Mouse (Mus musculus) adrenal gland, adult 8-10 months (tissue): ENCODE results near the gene Ptprj. TPM values are rescaled to one million over a fixed set of nuclear protein-coding genes. Genes with fewer than 3 reads are reported as not detected.

ENCODE experiments used
- DNase-seq: peaks from one replicate; pipeline ENCODE4 v3.0.0; 2022
- total RNA-seq, 4 experiments: library from RNA; stranded (reverse); gene quantifications; 2 replicates each; pipeline ENCODE4 v1.2.4; 2022

Gene Ptprj
- total RNA-seq, 4 experiments from 2014 or later = 13.5 to 33.1 (median 23.3) TPM

- DNase-seq = no peak
These were observed 58.5 kb downstream of the Ptprj start for GRCm38 (mm10) chr2:90521909-90522308.

- DNase-seq = no peak
These were observed 62.2 kb downstream of the Ptprj start for GRCm38 (mm10) chr2:90518296-90518695.

- DNase-seq = no peak
These were observed 65.5 kb downstream of the Ptprj start for GRCm38 (mm10) chr2:90514969-90515368.

- peak; percentile 34 for DNase-seq
These were observed 71.2 kb downstream of the Ptprj start for GRCm38 (mm10) chr2:90509268-90509667.

GRCm38 (mm10) chr2:90506143-90506542, 74.3 kb downstream of the Ptprj start:
- no peak for DNase-seq

- peak; percentile 24 for DNase-seq
These were observed 75.7 kb downstream of the Ptprj start for GRCm38 (mm10) chr2:90504731-90505171.

GRCm38 (mm10) chr2:90503182-90503833, 77.1 kb downstream of the Ptprj start:
- no peak for DNase-seq

GRCm38 (mm10) chr2:90502738-90503137, 77.7 kb downstream of the Ptprj start:
- no peak for DNase-seq

- no peak for DNase-seq
These were observed 78.7 kb downstream of the Ptprj start for GRCm38 (mm10) chr2:90501708-90502107.

- no peak for DNase-seq
These were observed 79.6 kb downstream of the Ptprj start for GRCm38 (mm10) chr2:90500892-90501291.

GRCm38 (mm10) chr2:90499002-90499401, 81.4 kb downstream of the Ptprj start:
- DNase-seq = no peak

GRCm38 (mm10) chr2:90497551-90497950, 82.9 kb downstream of the Ptprj start:
- DNase-seq = no peak

GRCm38 (mm10) chr2:90496680-90497074, 83.8 kb downstream of the Ptprj start:
- DNase-seq = no peak

- DNase-seq = no peak
These were observed 84.3 kb downstream of the Ptprj start for GRCm38 (mm10) chr2:90496012-90496679.

- DNase-seq = no peak
These were observed 90.0 kb downstream of the Ptprj start for GRCm38 (mm10) chr2:90490279-90491046.

GRCm38 (mm10) chr2:90489839-90490238, 90.6 kb downstream of the Ptprj start:
- no peak for DNase-seq

- DNase-seq = no peak
These were observed 91.5 kb downstream of the Ptprj start for GRCm38 (mm10) chr2:90488690-90489590.

- no peak for DNase-seq
These were observed 92.8 kb downstream of the Ptprj start for GRCm38 (mm10) chr2:90487471-90488238.

- DNase-seq = no peak
These were observed 94.2 kb downstream of the Ptprj start for GRCm38 (mm10) chr2:90486226-90486755.

GRCm38 (mm10) chr2:90481505-90481904, 98.9 kb downstream of the Ptprj start:
- no peak for DNase-seq

GRCm38 (mm10) chr2:90480747-90481308, 99.6 kb downstream of the Ptprj start:
- no peak for DNase-seq
